Mouse (Mus musculus) T-helper 1 cell (primary cell): ENCODE measurements at regions not wholly inside any gene's neighbourhood (a gene's known extent, or its start where the extent isn't known, plus 50 kb on each side); places are given as distances from the start of the nearest gene placed in this dataset.

Experiments used
- in situ Hi-C: fragments of 300-600 bp; cut with MboI, MseI; formaldehyde crosslinking; loops from one replicate; pipeline ENCODE4 v1.15.1; 2025; ENCODE audit warnings: high pct_unique_total_duplicates

GRCm38 (mm10) chr6:116767738-116768522 is 51.2 kb upstream of the Tmem72 start:
- in situ Hi-C loops: loop anchor here (25.0 kb wide), 1 partner anchor 1044 kb away; no protein-coding TSS in a partner anchor

- in situ Hi-C loops: loop anchor here (25.0 kb wide), 1 partner anchor 1037 kb away; no protein-coding TSS in a partner anchor
Observed at GRCm38 (mm10) chr6:116774954-116775675, 58.4 kb upstream of the Tmem72 start.

- in situ Hi-C loops: loop anchor here (10.0 kb wide), 1 partner anchor 132 kb away; the partner anchor contains the start of gene Depp1
Observed at GRCm38 (mm10) chr6:116786553-116787335, 70.0 kb upstream of the Tmem72 start.

DNA sequence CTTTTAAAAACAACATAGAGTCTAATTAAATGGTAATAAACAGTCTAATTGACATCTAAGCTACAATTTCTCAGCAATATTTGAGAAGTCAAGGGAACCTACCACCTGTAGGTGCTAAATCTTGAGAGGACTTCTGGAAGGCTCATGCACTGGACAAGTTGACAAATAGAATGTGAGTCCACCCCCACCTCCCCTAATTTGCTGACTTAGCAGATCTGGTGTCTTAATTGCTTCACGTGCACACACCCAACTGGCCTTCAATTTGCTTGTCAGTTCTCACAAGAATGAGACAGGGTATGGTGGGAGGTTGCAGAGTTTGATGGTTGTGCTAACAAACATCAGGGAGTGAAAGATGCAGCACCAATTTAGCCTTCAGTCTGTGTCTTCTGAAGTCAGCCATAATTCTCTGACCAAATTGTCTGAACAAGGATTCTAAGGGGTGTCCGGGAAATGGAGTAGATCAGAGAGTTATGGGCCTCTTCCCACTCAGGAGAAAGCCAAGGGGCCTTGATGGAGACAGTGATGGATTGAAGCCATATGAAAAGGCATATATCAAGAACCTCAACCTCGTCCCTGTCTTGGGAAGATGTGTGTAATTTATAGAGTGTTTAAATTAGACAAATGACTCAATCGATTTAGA is 76.7 kb upstream of the Tmem72 start:
- in situ Hi-C loops: no loop called here

DNA sequence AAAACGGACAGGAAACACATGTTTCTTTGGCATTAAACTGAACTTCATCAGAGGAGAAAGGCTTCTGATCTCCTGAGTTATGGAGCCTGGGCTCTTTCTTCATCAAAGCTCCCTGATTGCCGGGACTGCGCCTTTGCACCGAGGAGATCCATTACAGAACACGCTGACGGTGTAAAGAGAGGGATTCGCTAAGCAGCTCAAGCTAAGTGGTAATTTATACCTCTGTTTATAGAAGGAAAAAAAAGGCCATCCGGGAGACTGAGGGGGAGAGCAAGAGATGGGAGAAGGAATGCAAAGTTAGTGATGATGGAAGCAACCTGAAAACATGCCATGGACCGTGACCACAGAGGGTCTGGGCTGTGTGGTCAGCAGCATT is 77.2 kb upstream of the Tmem72 start:
- in situ Hi-C loops: no loop called here

DNA sequence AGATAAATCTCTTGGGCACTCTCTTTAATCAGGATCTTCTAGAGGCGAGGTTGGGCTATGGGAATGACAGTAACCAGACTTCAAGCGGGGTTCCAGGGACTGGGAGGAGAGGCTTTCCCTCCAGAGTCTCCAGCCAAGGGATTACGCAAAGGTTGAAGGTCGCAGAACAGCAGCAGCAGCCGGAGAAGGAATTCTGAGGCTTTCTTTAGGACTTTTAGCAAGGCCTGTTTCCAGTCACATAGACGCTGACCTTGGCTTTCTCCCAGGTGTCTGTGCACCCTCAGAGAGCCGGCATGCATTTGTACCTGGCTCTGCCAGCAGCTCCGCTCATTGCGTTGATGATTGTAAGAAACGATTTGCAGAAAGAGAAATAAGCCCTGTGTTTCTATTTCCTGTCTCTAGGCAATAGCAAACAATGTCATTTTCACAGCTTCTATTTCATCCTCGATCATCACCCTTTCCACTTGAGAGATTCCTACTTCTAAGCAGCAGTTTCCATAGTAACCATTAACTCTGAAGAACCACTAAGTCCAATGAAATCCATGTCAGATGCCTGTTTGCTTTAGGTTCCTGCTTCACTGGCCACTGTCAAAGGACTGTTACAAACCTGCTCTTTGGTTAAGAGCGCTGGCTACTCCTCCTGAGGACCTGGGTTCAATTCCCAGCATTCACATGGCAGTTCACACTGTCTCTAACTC is 104.7 kb upstream of the Tmem72 start:
- in situ Hi-C loops: no loop called here

DNA sequence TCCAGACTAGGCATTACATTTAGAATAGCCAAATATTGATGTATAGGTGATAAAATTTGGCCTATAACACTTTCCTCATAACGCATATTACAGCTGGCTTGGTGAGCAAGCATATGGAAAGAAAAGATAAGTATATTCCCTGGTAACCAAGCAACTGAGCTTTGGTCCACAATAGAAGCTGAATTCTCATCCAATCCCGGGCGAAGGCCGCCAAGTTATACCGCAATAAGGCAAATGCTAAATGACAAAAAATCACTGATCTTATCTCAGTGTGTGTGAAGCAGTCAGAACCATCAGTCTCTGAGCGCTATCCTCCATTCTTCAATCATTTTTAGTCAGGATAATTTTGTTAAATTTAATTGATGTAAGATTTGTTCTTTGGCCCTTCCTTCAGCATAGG is 105.9 kb upstream of the Tmem72 start:
- in situ Hi-C loops: no loop called here

- in situ Hi-C loops: no loop called here
Observed at GRCm38 (mm10) chr6:116825628-116826027, 108.9 kb upstream of the Tmem72 start.

GRCm38 (mm10) chr6:116829341-116829740 is 112.6 kb upstream of the Tmem72 start:
- in situ Hi-C loops: no loop called here

DNA sequence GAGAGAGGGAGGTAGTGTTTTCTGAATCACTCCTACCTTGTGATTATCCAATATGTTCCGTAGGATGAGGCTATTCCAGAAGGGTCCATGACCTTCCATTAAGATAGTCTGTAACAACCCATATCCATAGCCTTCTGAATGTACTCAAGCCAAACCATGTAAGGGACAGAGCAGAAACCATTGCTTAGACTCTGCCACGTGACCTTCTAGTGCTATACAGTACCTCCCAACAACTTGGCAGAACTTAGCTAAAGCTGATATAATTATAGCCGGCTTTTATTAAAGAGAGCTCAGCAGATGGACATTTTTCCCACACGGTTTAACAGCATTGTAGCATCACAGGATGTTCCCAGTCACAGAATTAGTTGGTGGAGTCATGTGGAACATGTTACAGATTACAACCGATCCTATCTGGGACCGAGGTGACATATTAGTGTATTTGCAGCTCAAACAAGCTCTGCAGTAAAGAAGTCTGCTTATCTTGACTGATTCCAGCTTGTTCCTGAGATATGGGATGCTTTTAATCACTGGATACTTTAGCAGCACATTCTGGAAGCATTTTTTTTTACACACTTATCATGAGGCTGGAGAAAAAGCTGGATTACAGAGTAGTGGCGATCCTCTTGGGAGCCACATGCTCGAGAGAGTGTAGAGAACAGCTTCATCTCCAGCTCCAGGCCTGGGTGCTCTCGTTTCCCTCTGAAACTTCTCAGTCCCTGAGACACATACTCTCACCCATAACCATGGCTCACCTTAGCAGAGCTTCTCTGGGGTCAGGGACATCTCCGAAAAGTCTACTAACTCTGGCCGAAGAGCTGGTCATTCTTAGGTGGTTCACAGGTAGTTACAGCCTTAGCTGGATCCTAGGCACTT is 129.5 kb upstream of the Tmem72 start:
- in situ Hi-C loops: no loop called here

DNA sequence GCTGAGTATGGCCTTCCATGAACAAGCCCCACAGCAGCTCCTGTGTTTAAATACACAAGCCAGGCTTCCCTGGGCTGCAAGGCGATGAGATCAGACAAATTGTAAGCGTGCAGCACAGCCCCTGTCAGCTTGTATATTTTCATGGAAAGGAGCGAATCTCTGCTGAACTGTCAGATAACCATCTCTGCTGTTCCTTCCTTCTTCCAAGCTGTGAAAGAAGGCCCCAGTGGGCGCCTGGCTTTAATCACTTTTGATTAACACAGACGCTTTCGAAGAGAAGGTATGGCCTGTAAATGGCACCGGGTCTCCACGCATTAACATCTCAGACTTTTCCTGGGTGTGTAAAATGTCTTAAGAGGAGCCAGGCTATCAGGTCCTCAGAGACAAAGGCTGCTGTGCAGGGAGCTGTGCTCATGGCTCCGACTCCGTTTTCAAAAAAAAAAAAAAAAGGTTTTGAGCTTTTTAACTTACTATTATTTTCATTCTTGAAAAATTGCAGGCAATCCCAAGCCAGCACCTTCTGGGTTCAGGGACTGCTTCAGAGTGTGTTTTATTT is 131.9 kb upstream of the Tmem72 start:
- in situ Hi-C loops: no loop called here

DNA sequence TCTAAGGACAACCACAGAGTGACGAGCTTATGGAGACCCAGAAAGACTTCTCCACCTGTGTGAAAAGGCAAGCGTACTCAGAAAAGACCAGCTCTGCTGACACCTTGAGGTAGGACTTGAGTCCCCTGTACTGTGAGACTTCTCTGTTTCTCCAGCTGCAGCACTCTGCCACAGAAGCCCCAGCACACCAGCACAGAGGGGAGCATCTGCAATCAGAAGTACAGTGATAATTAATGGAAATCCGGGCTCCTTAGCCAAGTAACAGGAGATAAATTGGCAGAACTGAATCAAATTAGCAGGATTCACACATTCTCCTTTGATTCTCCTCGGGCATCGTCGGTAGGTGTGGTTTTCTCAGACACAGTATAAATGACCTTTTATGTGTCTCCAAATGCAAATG is 137.3 kb upstream of the Tmem72 start:
- in situ Hi-C loops: no loop called here

DNA sequence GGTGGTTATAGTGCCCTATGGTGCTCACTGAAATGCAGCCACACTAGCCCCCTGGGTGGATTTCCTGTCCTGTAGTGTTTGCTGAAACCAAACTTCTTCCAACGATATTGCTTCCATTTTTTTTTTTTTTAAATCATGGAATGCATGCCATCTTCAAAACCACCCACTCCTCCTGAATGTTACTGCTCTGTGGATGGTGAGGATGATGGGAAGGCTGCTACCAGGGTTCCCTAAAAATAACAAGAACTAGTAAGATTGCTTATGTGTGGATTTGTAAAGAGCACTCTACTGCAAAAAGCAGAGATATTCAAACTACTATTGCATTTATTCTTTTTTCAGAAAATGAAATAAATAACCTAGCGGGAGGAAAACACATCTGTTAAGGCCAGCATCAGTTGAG is 139.4 kb upstream of the Tmem72 start:
- in situ Hi-C loops: no loop called here

- in situ Hi-C loops: no loop called here
Observed at GRCm38 (mm10) chr6:116856917-116857491, 140.3 kb upstream of the Tmem72 start.

DNA sequence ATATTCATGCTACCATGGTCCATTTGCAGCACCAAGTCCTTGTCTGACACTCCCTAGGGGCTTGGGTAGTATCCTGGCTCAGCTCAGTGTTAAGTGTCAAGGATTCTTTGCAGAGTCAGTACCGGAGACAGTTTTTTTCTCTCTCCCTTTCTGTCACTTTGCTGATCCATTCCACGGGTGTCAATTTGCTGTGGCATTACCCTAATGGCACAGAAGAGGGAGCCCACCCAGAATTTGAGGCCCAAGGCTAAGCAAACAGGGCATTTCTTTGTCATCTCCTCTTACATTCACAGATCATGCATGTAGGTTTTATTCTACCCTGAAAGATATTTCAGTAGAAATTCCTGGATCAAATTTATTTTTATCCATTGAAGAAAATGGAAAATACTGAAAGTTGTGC is 146.4 kb upstream of the Tmem72 start:
- in situ Hi-C loops: no loop called here

GRCm38 (mm10) chr6:116863626-116864025 is 146.9 kb upstream of the Tmem72 start:
- in situ Hi-C loops: no loop called here

- in situ Hi-C loops: no loop called here
Observed at GRCm38 (mm10) chr6:116893299-116893698, 176.6 kb upstream of the Tmem72 start.

- in situ Hi-C loops: no loop called here
Observed at GRCm38 (mm10) chr6:116894252-116894651, 177.5 kb upstream of the Tmem72 start.

DNA sequence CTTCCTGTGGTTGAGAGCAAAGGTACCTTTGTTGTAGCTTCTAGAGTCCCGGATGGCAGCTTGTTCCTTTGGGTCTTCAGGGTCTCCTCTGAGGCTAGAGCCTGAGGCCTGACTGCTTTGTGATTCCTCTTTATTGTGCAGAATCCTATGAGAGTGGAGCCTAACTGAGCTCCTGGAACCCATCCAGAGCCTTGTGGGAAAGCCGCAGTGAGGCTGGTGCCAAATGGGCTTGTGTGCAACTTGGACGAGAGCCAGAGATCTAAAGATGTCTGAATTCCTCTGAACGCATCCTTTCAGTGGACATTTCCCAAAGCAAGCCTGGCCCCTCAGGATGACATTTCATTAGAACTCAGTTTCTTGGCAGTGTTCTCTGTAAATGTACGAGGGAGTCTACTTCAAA is 178.4 kb upstream of the Tmem72 start:
- in situ Hi-C loops: no loop called here
